Mouse (Mus musculus): ENCODE measurements around the gene Nlrp4c. TPM values are rescaled to one million over a fixed set of nuclear protein-coding genes. Genes with fewer than 3 reads are reported as not detected.
"Not testable (repeated sequence)": the region's sequence is repeated elsewhere in the genome, so short reads cannot be mapped to it uniquely, and the experiment has no call there.

Gene Nlrp4c
- not detected in 2 replicates for polyA plus RNA-seq (2015; fragmentation: Nextera tagmentation; extraction: Ambion mirVana)

DNA sequence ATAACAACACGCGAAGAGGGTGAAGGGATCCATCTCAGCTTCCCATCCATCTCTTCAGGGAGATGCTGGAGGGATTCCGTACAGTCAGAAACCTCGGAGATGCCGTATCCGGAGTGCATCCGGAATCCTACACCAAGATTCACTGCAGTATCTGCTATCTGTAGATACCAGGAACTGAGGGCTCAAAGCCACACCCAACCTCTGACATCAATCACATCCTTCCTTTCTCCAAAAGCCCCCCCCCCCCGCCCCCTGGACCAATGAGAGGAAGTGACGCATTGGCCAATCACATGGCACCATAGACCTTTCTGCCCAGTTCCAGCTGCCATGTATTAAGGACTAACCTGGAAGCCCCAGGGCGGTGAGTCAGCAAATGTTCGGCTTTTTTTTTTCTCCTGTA lies at the start of gene Nlrp4c:
Gene Nlrp4c, plus strand, starts transcription at position 301 of the 400 bp plus-strand sequence.
- WGBS = 86% methylated on average over 11 of the region's 11 CpGs
- Histone ChIP-seq H3K27ac (ENCODE audit: low read length) (no peak within 1 kb of the TSS), H3K27me3 (ENCODE audit: control insufficient read depth, insufficient read depth, low read length) (no peaks in the 10 kb centered on the region), H3K9ac (ENCODE audit: low read length) (no peak within 1 kb of the TSS), H3K9me3 (replicated peaks; ENCODE audit: control insufficient read depth, low read length) (no peaks in the 10 kb centered on the region), H3K36me3 (ENCODE audit: control insufficient read depth, insufficient read depth, low read length) (no peaks in the 10 kb centered on the region), H3K4me1 (ENCODE audit: control insufficient read depth, insufficient read depth, low read length) (no peaks in the 10 kb centered on the region), H3K4me3 (replicated peaks; ENCODE audit: low read length) (no peak within 1 kb of the TSS), H3K4me2 (ENCODE audit: low read depth, low read length) (no peak within 1 kb of the TSS)
- ATAC-seq (ENCODE audit: insufficient read depth, low FRiP score) = no peak

GRCm38 (mm10) chr7:6010910-6011309 lies 34.1 kb upstream of the Nlrp4c start, which contains the start of gene Vmn1r65:
Gene Vmn1r65 (minus strand): TSS chr7:6011010.
- Histone ChIP-seq H3K4me1 (ENCODE audit: control insufficient read depth, insufficient read depth, low read length) (no peaks in the 10 kb centered on the region), H3K9me3 (replicated peaks; ENCODE audit: control insufficient read depth, low read length) (0 out of 2 replicates have a peak, but pooled peaks cover 6% of the 10 kb centered on the region), H3K27ac (ENCODE audit: low read length) (no peak within 1 kb of the TSS), H3K4me3 (replicated peaks; ENCODE audit: low read length) (no peak within 1 kb of the TSS), H3K9ac (ENCODE audit: low read length) (no peak within 1 kb of the TSS), H3K4me2 (ENCODE audit: low read depth, low read length) (no peak within 1 kb of the TSS), H3K36me3 (ENCODE audit: control insufficient read depth, insufficient read depth, low read length) (no peaks in the 10 kb centered on the region; the same call in 1 of the 2 replicates), H3K27me3 (ENCODE audit: control insufficient read depth, insufficient read depth, low read length) (no peaks in the 10 kb centered on the region)
- no peak for ATAC-seq (ENCODE audit: insufficient read depth, low FRiP score)
- 89% methylated on average over 1 of the region's 1 CpGs for WGBS

- ATAC-seq (ENCODE audit: insufficient read depth, low FRiP score) = no peak
- no peaks in the 10 kb centered on the region for H3K4me1 ChIP-seq (ENCODE audit: control insufficient read depth, insufficient read depth, low read length)
- H3K4me2 ChIP-seq (ENCODE audit: low read depth, low read length) = no peak overlapping the region
- no peaks in the 10 kb centered on the region for H3K36me3 ChIP-seq (ENCODE audit: control insufficient read depth, insufficient read depth, low read length)
- no peak overlapping the region for H3K4me3 ChIP-seq (replicated peaks; ENCODE audit: low read length)
- no peaks in the 10 kb centered on the region for H3K27me3 ChIP-seq (ENCODE audit: control insufficient read depth, insufficient read depth, low read length)
- no peak overlapping the region for H3K9ac ChIP-seq (ENCODE audit: low read length)
- no peak overlapping the region for H3K27ac ChIP-seq (ENCODE audit: low read length)
- WGBS = 66% methylated on average over 3 of the region's 3 CpGs
- H3K9me3 ChIP-seq (replicated peaks; ENCODE audit: control insufficient read depth, low read length) = no peaks in the 10 kb centered on the region
Measured at GRCm38 (mm10) chr7:6119501-6119900, 74.5 kb downstream of the Nlrp4c start.

- H3K9me3 ChIP-seq (replicated peaks; ENCODE audit: control insufficient read depth, low read length); H3K9ac ChIP-seq (ENCODE audit: low read length); H3K4me2 ChIP-seq (ENCODE audit: low read depth, low read length); H3K36me3 ChIP-seq (ENCODE audit: control insufficient read depth, insufficient read depth, low read length); H3K27me3 ChIP-seq (ENCODE audit: control insufficient read depth, insufficient read depth, low read length); H3K27ac ChIP-seq (ENCODE audit: low read length); H3K4me1 ChIP-seq (ENCODE audit: control insufficient read depth, insufficient read depth, low read length); ATAC-seq (ENCODE audit: insufficient read depth, low FRiP score); H3K4me3 ChIP-seq (replicated peaks; ENCODE audit: low read length): not testable (repeated sequence)
- WGBS = 74% methylated on average over 2 of the region's 2 CpGs
Measured at GRCm38 (mm10) chr7:6120104-6120503, 75.1 kb downstream of the Nlrp4c start.

- 55% methylated on average over 1 of the region's 1 CpGs for WGBS
- H3K9ac ChIP-seq (ENCODE audit: low read length); H3K4me3 ChIP-seq (replicated peaks; ENCODE audit: low read length); H3K9me3 ChIP-seq (replicated peaks; ENCODE audit: control insufficient read depth, low read length); H3K4me1 ChIP-seq (ENCODE audit: control insufficient read depth, insufficient read depth, low read length); H3K27me3 ChIP-seq (ENCODE audit: control insufficient read depth, insufficient read depth, low read length); H3K27ac ChIP-seq (ENCODE audit: low read length); H3K36me3 ChIP-seq (ENCODE audit: control insufficient read depth, insufficient read depth, low read length); H3K4me2 ChIP-seq (ENCODE audit: low read depth, low read length); ATAC-seq (ENCODE audit: insufficient read depth, low FRiP score): not testable (repeated sequence)
Measured at GRCm38 (mm10) chr7:6121128-6121527, 76.2 kb downstream of the Nlrp4c start.

- no peak overlapping the region for H3K4me3 ChIP-seq (replicated peaks; ENCODE audit: low read length)
- H3K4me1 ChIP-seq (ENCODE audit: control insufficient read depth, insufficient read depth, low read length) = no peaks in the 10 kb centered on the region
- peaks cover 4% of the 10 kb centered on the region for H3K36me3 ChIP-seq (ENCODE audit: control insufficient read depth, insufficient read depth, low read length)
- no peaks in the 10 kb centered on the region for H3K27me3 ChIP-seq (ENCODE audit: control insufficient read depth, insufficient read depth, low read length)
- 28% methylated on average over 7 of the region's 7 CpGs for WGBS
- no peak overlapping the region for H3K27ac ChIP-seq (ENCODE audit: low read length)
- no peak overlapping the region for H3K4me2 ChIP-seq (ENCODE audit: low read depth, low read length)
- H3K9me3 ChIP-seq (replicated peaks; ENCODE audit: control insufficient read depth, low read length) = 0 out of 2 replicates have a peak, but pooled peaks cover under 1% of the 10 kb centered on the region
- no peak overlapping the region for H3K9ac ChIP-seq (ENCODE audit: low read length)
- peak; percentile 71; the same call in 1 of the 2 replicates for ATAC-seq (ENCODE audit: insufficient read depth, low FRiP score)
Measured at GRCm38 (mm10) chr7:6126690-6127448, 81.9 kb downstream of the Nlrp4c start.

DNA sequence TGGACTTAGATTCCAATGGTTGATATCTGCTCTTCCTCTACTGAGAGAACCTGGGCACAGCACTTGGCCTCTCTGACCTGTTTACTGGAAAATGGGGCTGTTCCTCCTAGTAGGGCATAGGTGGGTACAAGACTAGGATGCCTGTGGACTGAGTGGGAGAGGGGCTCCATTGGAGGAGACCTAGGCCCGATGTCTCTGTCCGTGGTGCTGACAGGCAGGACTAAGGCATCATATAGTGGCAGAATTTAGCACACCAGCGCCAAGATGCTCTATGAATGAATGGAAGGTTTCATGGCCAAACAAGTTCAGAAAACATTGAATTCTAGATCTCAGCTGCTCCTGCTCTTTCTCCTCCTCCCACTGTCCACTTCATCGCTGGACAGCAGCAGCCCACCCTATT lies 85.4 kb downstream of the Nlrp4c start:
- H3K4me3 ChIP-seq (replicated peaks; ENCODE audit: low read length) = no peak overlapping the region
- no peak overlapping the region for H3K4me2 ChIP-seq (ENCODE audit: low read depth, low read length)
- WGBS = 38% methylated on average over 4 of the region's 4 CpGs
- no peak for ATAC-seq (ENCODE audit: insufficient read depth, low FRiP score)
- no peak overlapping the region for H3K9ac ChIP-seq (ENCODE audit: low read length)
- peaks cover 11% of the 10 kb centered on the region; the same call in 1 of the 2 replicates for H3K9me3 ChIP-seq (replicated peaks; ENCODE audit: control insufficient read depth, low read length)
- no peak overlapping the region for H3K27ac ChIP-seq (ENCODE audit: low read length)
- H3K36me3 ChIP-seq (ENCODE audit: control insufficient read depth, insufficient read depth, low read length) = peaks cover 31% of the 10 kb centered on the region
- no peaks in the 10 kb centered on the region for H3K27me3 ChIP-seq (ENCODE audit: control insufficient read depth, insufficient read depth, low read length)
- H3K4me1 ChIP-seq (ENCODE audit: control insufficient read depth, insufficient read depth, low read length) = no peaks in the 10 kb centered on the region

- H3K36me3 ChIP-seq (ENCODE audit: control insufficient read depth, insufficient read depth, low read length) = peaks cover 31% of the 10 kb centered on the region
- ATAC-seq (ENCODE audit: insufficient read depth, low FRiP score) = no peak
- 81% methylated on average over 30 of the region's 30 CpGs for WGBS
Measured at GRCm38 (mm10) chr7:6132646-6133045, 87.7 kb downstream of the Nlrp4c start.

GRCm38 (mm10) chr7:6136497-6136896 lies 91.5 kb downstream of the Nlrp4c start:
- Histone ChIP-seq H3K4me3 (replicated peaks; ENCODE audit: low read length) (no peak overlapping the region), H3K27me3 (ENCODE audit: control insufficient read depth, insufficient read depth, low read length) (no peaks in the 10 kb centered on the region), H3K4me1 (ENCODE audit: control insufficient read depth, insufficient read depth, low read length) (no peaks in the 10 kb centered on the region), H3K9me3 (replicated peaks; ENCODE audit: control insufficient read depth, low read length) (peaks cover 11% of the 10 kb centered on the region; the same call in 1 of the 2 replicates), H3K4me2 (ENCODE audit: low read depth, low read length) (no peak overlapping the region), H3K27ac (ENCODE audit: low read length) (no peak overlapping the region), H3K9ac (ENCODE audit: low read length) (no peak overlapping the region), H3K36me3 (ENCODE audit: control insufficient read depth, insufficient read depth, low read length) (peaks cover 34% of the 10 kb centered on the region)
- ATAC-seq (ENCODE audit: insufficient read depth, low FRiP score) = no peak

More at GRCm38 (mm10) chr7:6132646-6133045, 87.7 kb downstream of the Nlrp4c start:
- Histone ChIP-seq H3K27ac (ENCODE audit: low read length) (no peak overlapping the region), H3K4me2 (ENCODE audit: low read depth, low read length) (no peak overlapping the region), H3K4me1 (ENCODE audit: control insufficient read depth, insufficient read depth, low read length) (no peaks in the 10 kb centered on the region), H3K9ac (ENCODE audit: low read length) (no peak overlapping the region), H3K4me3 (replicated peaks; ENCODE audit: low read length) (no peak overlapping the region), H3K27me3 (ENCODE audit: control insufficient read depth, insufficient read depth, low read length) (no peaks in the 10 kb centered on the region), H3K9me3 (replicated peaks; ENCODE audit: control insufficient read depth, low read length) (peaks cover 11% of the 10 kb centered on the region; the same call in 1 of the 2 replicates)
